In genomic region chr16:95291450-95292101, GRCm38 (mm10) we compare ENCODE assay signal across 10 mouse cellular contexts. TPM values are rescaled to one million over a fixed set of nuclear protein-coding genes. Genes with fewer than 3 reads are reported as not detected.
A peak's percentile ranks its signal among the peaks of the same experiment; 100 is the strongest.
DNase-seq lines count a peak whose midpoint lies in the region; ATAC-seq lines count a peak whose summit lies in the region.
"Had no signal": no experiment of that assay in that cellular context is flagged by ENCODE, and none has a peak within 500 bp of the region (broad histone marks: within the 10 kb centered on the region; RNA-seq: fewer than 3 reads in every experiment).

No protein-coding gene starts in this region.

- H3K27me3 ChIP-seq in limb, embryonic 15.5 days = no peaks in the 10 kb centered on the region
- H3K27me3 ChIP-seq in forebrain, embryonic 11.5 days (ENCODE audit: control insufficient read depth, insufficient read depth, low read length) = no peaks in the 10 kb centered on the region

- no peaks in the 10 kb centered on the region for H3K36me3 ChIP-seq in limb, embryonic 15.5 days
- H3K36me3 ChIP-seq in forebrain, embryonic 11.5 days (ENCODE audit: control insufficient read depth, insufficient read depth, low read length) = no peaks in the 10 kb centered on the region

- H3K27ac ChIP-seq in limb, embryonic 15.5 days = peak overlapping the region; percentile 43; the same call in 1 of the 2 replicates
- H3K27ac ChIP-seq in forebrain, embryonic 11.5 days (ENCODE audit: low read depth, low read length) = no peak overlapping the region
- H3K27ac ChIP-seq: layer of hippocampus, adult 2 months had no signal

- no peak overlapping the region for H3K4me2 ChIP-seq in limb, embryonic 15.5 days
- no peak overlapping the region for H3K4me2 ChIP-seq in forebrain, embryonic 11.5 days (ENCODE audit: low read depth, low read length, severe bottlenecking)

- no peak for ATAC-seq in limb, embryonic 15.5 days (ENCODE audit: insufficient number of reproducible peaks, low FRiP score, low TSS enrichment, low read depth)
- no peak for ATAC-seq in forebrain, embryonic 11.5 days (replicated peaks; ENCODE audit: low FRiP score)

- peaks cover 8% of the 10 kb centered on the region for H3K4me1 ChIP-seq in limb, embryonic 15.5 days
- no peaks in the 10 kb centered on the region for H3K4me1 ChIP-seq in forebrain, embryonic 11.5 days (replicated peaks; ENCODE audit: control insufficient read depth, insufficient read depth, low read length)

- no peak overlapping the region for H3K9ac ChIP-seq in limb, embryonic 15.5 days
- H3K9ac ChIP-seq in forebrain, embryonic 11.5 days (ENCODE audit: low read length) = no peak overlapping the region

- H3K4me3 ChIP-seq in limb, embryonic 15.5 days = no peak overlapping the region
- no peak overlapping the region for H3K4me3 ChIP-seq in forebrain, embryonic 11.5 days (ENCODE audit: low read depth, low read length)
- H3K4me3 ChIP-seq: layer of hippocampus, adult 2 months had no signal

- peak; percentile 48 for DNase-seq in adrenal gland, postnatal 14 days
- DNase-seq in adrenal gland, adult 18-20 months (ENCODE audit: low spot score in 2 of 2) = no peak
- DNase-seq in adrenal gland, postnatal 25 days = peak; percentile 13
- peak; percentile 41 to 58 for DNase-seq in heart, postnatal 10 days
- no peak for DNase-seq in right cerebral cortex, postnatal 10 days (ENCODE audit: low spot score in 2 of 2)
- no peak for DNase-seq in forebrain, embryonic 11.5 days (ENCODE audit: low spot score)
- no peak for DNase-seq in natural killer cell, adult 2 months (ENCODE audit: low spot score in 2 of 2)
- DNase-seq: cerebellum, adult 8-10 months had no signal

- 55% methylated on average over 10 of the region's 10 CpGs for WGBS in limb, embryonic 15.5 days
- 78% methylated on average over 10 of the region's 10 CpGs for WGBS in forebrain, embryonic 11.5 days

- intact Hi-C loops in heart, postnatal 10 days (cut with DNase I) = no loop called here

- no peaks in the 10 kb centered on the region for H3K9me3 ChIP-seq in limb, embryonic 15.5 days
- no peaks in the 10 kb centered on the region for H3K9me3 ChIP-seq in forebrain, embryonic 11.5 days (ENCODE audit: control insufficient read depth, low read length)

RNA-seq across cellular contexts. Expression of gene Kcnj15, which starts 34.2 kb away (rescaled TPM):
- total RNA-seq in adrenal gland, postnatal 14 days (2021) = 1.0 and 1.5 TPM in 2 replicates
- 1 to 10 TPM in 1 of 2 experiments, under 1 TPM in 1; 0.89 to 1.7 TPM for total RNA-seq in adrenal gland, adult 18-20 months (2021)
- total RNA-seq in adrenal gland, postnatal 25 days (2021) = 0.67 and 0.88 TPM in 2 replicates
- total RNA-seq in heart, postnatal 10 days (2021) = 1 to 10 TPM; 2.3 to 3.6 TPM
- 5.3 and 5.4 TPM in 2 replicates for polyA plus RNA-seq in limb, embryonic 15.5 days (2015; fragmentation: Nextera tagmentation; extraction: Ambion mirVana)
- 0.19 and 0.35 TPM in 2 replicates for polyA plus RNA-seq in forebrain, embryonic 11.5 days (2014; fragmentation: Nextera tagmentation; extraction: Ambion mirVana)

Comparison
In these comparisons a context has a peak if more than half of its experiments do, and no peak if none do; other contexts are left out.
1. DNase-seq: peak in adrenal gland, postnatal 14 days (single experiment), adrenal gland, postnatal 25 days (single experiment) and heart, postnatal 10 days (2 of 2); none in adrenal gland, adult 18-20 months (0 of 2), right cerebral cortex, postnatal 10 days (0 of 2), forebrain, embryonic 11.5 days (single experiment) and natural killer cell, adult 2 months (0 of 2).